Mouse (Mus musculus): Measurements from ENCODE around the gene Prss57. TPM values are rescaled to one million over a fixed set of nuclear protein-coding genes. Genes with fewer than 3 reads are reported as not detected.

The Prss57 gene
- polyA plus RNA-seq, 1 experiment = 0.03 TPM

DNA sequence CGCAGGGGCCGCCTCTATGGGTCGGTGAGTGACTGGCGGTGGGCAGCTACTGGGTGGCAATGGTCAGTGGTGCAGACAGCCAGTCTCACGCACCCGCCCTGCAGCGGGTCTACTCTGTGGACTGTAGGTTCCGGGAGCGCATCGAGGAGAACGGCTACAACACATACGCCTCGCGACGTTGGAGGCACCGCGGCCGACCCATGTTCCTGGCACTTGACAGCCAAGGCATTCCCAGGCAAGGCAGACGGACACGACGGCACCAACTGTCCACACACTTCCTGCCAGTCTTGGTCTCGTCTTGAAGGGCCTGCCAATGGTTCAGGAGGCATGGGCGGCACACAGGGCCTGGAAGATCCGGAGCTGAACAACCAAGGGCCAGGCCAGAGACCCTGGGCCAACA, 34.1 kb downstream of the Prss57 start:
- no peak for TF ChIP-seq CTCF (conservative IDR thresholded peaks at IDR 0.05; ENCODE audit: insufficient read depth, insufficient read length, low read depth, low read length)
- TF ChIP-seq POLR2A (IDR thresholded peaks at IDR 0.05; ENCODE audit: low read depth, low read length) = no peak
- peaks cover 2% of the 10 kb centered on the region for H3K36me3 ChIP-seq (ENCODE audit: control insufficient read depth, insufficient read depth, low read length)
- WGBS = 88% methylated on average over 24 of the region's 24 CpGs
- DNase-seq = no peak
- no peaks in the 10 kb centered on the region for H3K27me3 ChIP-seq (replicated peaks; ENCODE audit: control insufficient read depth, insufficient read depth, low read length)
- H3K4me3 ChIP-seq (ENCODE audit: insufficient read depth, low read depth, low read length) = no peak overlapping the region
- no peaks in the 10 kb centered on the region for H3K4me1 ChIP-seq (ENCODE audit: control insufficient read depth, insufficient read depth, low read length)
- no peak overlapping the region for H3K27ac ChIP-seq (ENCODE audit: insufficient read depth, low read depth, low read length)

DNA sequence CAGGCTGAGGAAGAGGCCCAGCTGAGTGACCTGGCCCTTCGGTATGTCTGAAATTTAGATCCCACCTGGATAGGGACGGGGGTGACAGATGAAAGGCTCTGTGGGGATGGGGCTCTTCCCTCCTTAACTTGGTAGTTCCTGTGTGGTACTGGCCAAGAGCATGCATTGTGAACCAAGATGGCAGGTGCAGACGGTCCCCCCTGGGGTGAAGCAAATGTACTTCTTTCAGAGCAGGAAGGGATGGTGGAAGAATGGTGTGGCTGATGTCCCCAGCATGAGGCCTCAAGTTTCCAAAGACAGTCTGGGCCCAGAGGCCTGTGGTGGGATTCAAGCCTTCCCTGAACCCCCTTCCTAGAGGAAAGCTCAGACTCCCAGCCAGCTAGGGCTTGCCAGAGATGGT, 34.9 kb downstream of the Prss57 start:
- no peak for TF ChIP-seq POLR2A (IDR thresholded peaks at IDR 0.05; ENCODE audit: low read depth, low read length)
- TF ChIP-seq CTCF (conservative IDR thresholded peaks at IDR 0.05; ENCODE audit: insufficient read depth, insufficient read length, low read depth, low read length) = no peak
- 95% methylated on average over 3 of the region's 3 CpGs for WGBS
- no peak for DNase-seq
- no peaks in the 10 kb centered on the region for H3K27me3 ChIP-seq (replicated peaks; ENCODE audit: control insufficient read depth, insufficient read depth, low read length)
- H3K4me3 ChIP-seq (ENCODE audit: insufficient read depth, low read depth, low read length) = no peak overlapping the region
- peaks cover 2% of the 10 kb centered on the region for H3K36me3 ChIP-seq (ENCODE audit: control insufficient read depth, insufficient read depth, low read length)
- no peaks in the 10 kb centered on the region for H3K4me1 ChIP-seq (ENCODE audit: control insufficient read depth, insufficient read depth, low read length)
- no peak overlapping the region for H3K27ac ChIP-seq (ENCODE audit: insufficient read depth, low read depth, low read length)

- peak; percentile 88 for DNase-seq
- TF ChIP-seq POLR2A (IDR thresholded peaks at IDR 0.05; ENCODE audit: low read depth, low read length) = no peak
- TF ChIP-seq CTCF (conservative IDR thresholded peaks at IDR 0.05; ENCODE audit: insufficient read depth, insufficient read length, low read depth, low read length) = no peak
- no peaks in the 10 kb centered on the region for H3K36me3 ChIP-seq (ENCODE audit: control insufficient read depth, insufficient read depth, low read length)
- H3K4me3 ChIP-seq (ENCODE audit: insufficient read depth, low read depth, low read length) = peak within 1 kb of the TSS; percentile 18; the same call in 1 of the 2 replicates
- no peaks in the 10 kb centered on the region for H3K4me1 ChIP-seq (ENCODE audit: control insufficient read depth, insufficient read depth, low read length)
- H3K27ac ChIP-seq (ENCODE audit: insufficient read depth, low read depth, low read length) = no peak within 1 kb of the TSS
- H3K27me3 ChIP-seq (replicated peaks; ENCODE audit: control insufficient read depth, insufficient read depth, low read length) = no peaks in the 10 kb centered on the region
- WGBS = 4% methylated on average over 36 of the region's 36 CpGs
These were observed 35.8 kb downstream of the Prss57 start, which contains the start of gene Fgf22 for GRCm38 (mm10) chr10:79754856-79755516. Gene Fgf22, plus strand, starts transcription at chr10:79755076.

GRCm38 (mm10) chr10:79748496-79748895, 42.3 kb downstream of the Prss57 start:
- Histone ChIP-seq H3K4me3 (ENCODE audit: insufficient read depth, low read depth, low read length) (no peak overlapping the region), H3K4me1 (ENCODE audit: control insufficient read depth, insufficient read depth, low read length) (peaks cover 10% of the 10 kb centered on the region; the same call in 1 of the 2 replicates), H3K27ac (ENCODE audit: insufficient read depth, low read depth, low read length) (no peak overlapping the region), H3K36me3 (ENCODE audit: control insufficient read depth, insufficient read depth, low read length) (no peaks in the 10 kb centered on the region), H3K27me3 (replicated peaks; ENCODE audit: control insufficient read depth, insufficient read depth, low read length) (no peaks in the 10 kb centered on the region)
- WGBS = 76% methylated on average over 6 of the region's 6 CpGs
- TF ChIP-seq POLR2A (IDR thresholded peaks at IDR 0.05; ENCODE audit: low read depth, low read length) = no peak
- TF ChIP-seq CTCF (conservative IDR thresholded peaks at IDR 0.05; ENCODE audit: insufficient read depth, insufficient read length, low read depth, low read length) = no peak
- DNase-seq = no peak

DNA sequence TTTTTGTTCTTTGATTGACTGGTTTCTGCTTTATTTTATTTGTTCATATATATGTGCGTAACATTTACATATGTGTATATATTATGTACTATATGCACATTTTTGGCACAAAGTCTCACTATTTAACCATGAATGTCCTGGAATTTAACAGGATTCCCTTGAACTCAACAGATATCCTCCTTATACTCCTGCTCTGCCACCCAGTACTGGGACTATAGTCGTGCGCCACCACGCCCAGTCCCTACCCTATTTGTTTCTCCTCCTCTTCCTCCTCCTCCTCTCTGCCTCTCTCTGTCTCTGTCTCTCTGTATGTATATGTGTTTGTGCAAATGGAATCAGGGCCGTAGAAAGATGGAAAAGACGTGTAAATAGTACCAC, 44.0 kb downstream of the Prss57 start:
- peaks cover 10% of the 10 kb centered on the region; the same call in 1 of the 2 replicates for H3K4me1 ChIP-seq (ENCODE audit: control insufficient read depth, insufficient read depth, low read length)
- DNase-seq = no peak
- no peak for TF ChIP-seq CTCF (conservative IDR thresholded peaks at IDR 0.05; ENCODE audit: insufficient read depth, insufficient read length, low read depth, low read length)
- no peak for TF ChIP-seq POLR2A (IDR thresholded peaks at IDR 0.05; ENCODE audit: low read depth, low read length)
- H3K36me3 ChIP-seq (ENCODE audit: control insufficient read depth, insufficient read depth, low read length) = no peaks in the 10 kb centered on the region; the same call in 1 of the 2 replicates
- WGBS = 24% methylated on average over 6 of the region's 6 CpGs
- no peak overlapping the region for H3K4me3 ChIP-seq (ENCODE audit: insufficient read depth, low read depth, low read length)
- no peak overlapping the region for H3K27ac ChIP-seq (ENCODE audit: insufficient read depth, low read depth, low read length)
- H3K27me3 ChIP-seq (replicated peaks; ENCODE audit: control insufficient read depth, insufficient read depth, low read length) = no peaks in the 10 kb centered on the region

DNA sequence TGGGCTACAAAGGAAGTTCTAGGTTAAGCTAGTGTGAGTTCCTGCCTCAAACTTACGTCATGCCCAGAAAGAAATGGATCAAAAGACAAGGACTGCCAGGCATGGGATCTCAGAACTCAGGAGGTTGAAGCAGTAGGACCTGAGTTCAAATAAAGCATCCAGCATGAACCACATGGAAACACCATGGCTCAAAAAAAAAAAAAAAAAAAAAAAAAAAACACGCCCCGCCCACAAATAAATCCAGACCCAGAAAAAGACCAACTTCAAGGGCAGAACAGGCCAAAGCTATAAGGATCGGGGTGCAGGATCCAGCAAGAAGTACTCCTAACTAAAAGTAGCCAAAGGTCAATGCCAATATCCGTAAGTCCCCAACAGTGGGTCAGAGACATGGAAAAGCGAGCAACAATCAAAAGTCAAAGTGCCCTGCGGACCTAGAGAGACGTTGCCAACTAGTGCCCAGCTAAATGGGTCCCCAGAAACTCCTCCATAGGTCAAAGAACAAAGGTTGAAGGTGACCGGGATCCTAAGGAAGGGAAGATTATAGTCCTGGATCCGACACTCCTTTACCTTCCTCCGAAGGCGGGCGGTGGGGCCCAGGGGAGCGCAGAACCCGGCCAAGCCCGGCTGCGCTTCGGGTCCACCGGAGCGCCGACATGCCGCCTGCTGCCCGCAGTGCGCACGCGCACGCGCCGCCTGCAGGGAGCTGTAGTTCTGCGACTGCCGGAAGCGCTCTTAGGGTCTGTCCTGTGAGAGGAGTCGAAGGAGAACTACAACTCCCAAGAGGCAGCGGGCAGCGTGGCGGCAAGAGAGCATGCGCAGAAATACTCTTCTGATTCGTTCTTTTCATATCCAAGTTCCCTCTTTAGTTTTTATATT, 44.6 kb downstream of the Prss57 start, which contains the start of gene Polrmt:
Polrmt (minus strand) TSS at position 684 of the 876 bp plus-strand sequence.
- TF ChIP-seq CTCF (conservative IDR thresholded peaks at IDR 0.05; ENCODE audit: insufficient read depth, insufficient read length, low read depth, low read length) = peak; percentile 44; the same call in 1 of the 2 replicates
- TF ChIP-seq POLR2A (IDR thresholded peaks at IDR 0.05; ENCODE audit: low read depth, low read length) = no peak

More for the DNA sequence above, 44.6 kb downstream of the Prss57 start, which contains the start of gene Polrmt:
- Histone ChIP-seq H3K4me3 (ENCODE audit: insufficient read depth, low read depth, low read length) (peak within 1 kb of the TSS; percentile 68), H3K27me3 (replicated peaks; ENCODE audit: control insufficient read depth, insufficient read depth, low read length) (no peaks in the 10 kb centered on the region), H3K4me1 (ENCODE audit: control insufficient read depth, insufficient read depth, low read length) (peaks cover 10% of the 10 kb centered on the region; the same call in 1 of the 2 replicates), H3K27ac (ENCODE audit: insufficient read depth, low read depth, low read length) (peak within 1 kb of the TSS; percentile 50), H3K36me3 (ENCODE audit: control insufficient read depth, insufficient read depth, low read length) (peaks cover 2% of the 10 kb centered on the region; the same call in 1 of the 2 replicates)
- 2% methylated on average over 38 of the region's 38 CpGs for WGBS
- DNase-seq = peak; percentile 99
